Mouse (Mus musculus): ENCODE measurements around the gene Rhebl1. TPM values are rescaled to one million over a fixed set of nuclear protein-coding genes. Genes with fewer than 3 reads are reported as not detected.

Gene Rhebl1
- total and polyA plus RNA-seq, 3 experiments, result 10.1 to 16.6 TPM; not detected in 1

GRCm38 (mm10) chr15:98901530-98901929 is 7.2 kb upstream of the Rhebl1 start:
- H3K36me3 ChIP-seq (ENCODE audit: control insufficient read depth in 1 of 2, insufficient read depth in 2 of 2, low read length in 2 of 2), result no peaks in the 10 kb centered on the region
- peak; percentile 34 for DNase-seq (ENCODE audit: low read depth, low spot score)
- no peak overlapping the region for H3K27ac ChIP-seq (ENCODE audit: control insufficient read depth, low read depth, low read length)
- TF ChIP-seq UBTF (IDR thresholded peaks at IDR 0.05; ENCODE audit: borderline replicate concordance, insufficient read depth, low read depth, low read length), result no peak
- no peak for TF ChIP-seq NRF1 (IDR thresholded peaks at IDR 0.05; ENCODE audit: insufficient read depth, low read depth, low read length, poor library complexity, severe bottlenecking)
- peak; percentile 53 for TF ChIP-seq SMC3 (IDR thresholded peaks at IDR 0.05; ENCODE audit: low read depth, low read length)
- TF ChIP-seq RCOR1 (IDR thresholded peaks at IDR 0.05; ENCODE audit: low read depth, low read length), result no peak
- TF ChIP-seq POLR2AphosphoS5 (IDR thresholded peaks at IDR 0.05; ENCODE audit: borderline replicate concordance, low read depth, low read length), result no peak
- TF ChIP-seq NELFE (IDR thresholded peaks at IDR 0.05; ENCODE audit: low read depth, low read length), result no peak
- no peak for TF ChIP-seq ZMIZ1 (IDR thresholded peaks at IDR 0.05; ENCODE audit: low read depth, low read length)
- no peak for TF ChIP-seq SIN3A (IDR thresholded peaks at IDR 0.05; ENCODE audit: low read length)
- no peak for TF ChIP-seq KAT2A (conservative IDR thresholded peaks at IDR 0.05; ENCODE audit: low read depth, low read length)
- TF ChIP-seq MAZ (IDR thresholded peaks at IDR 0.05; ENCODE audit: low read depth, low read length), result no peak
- TF ChIP-seq JUND (IDR thresholded peaks at IDR 0.05; ENCODE audit: low read depth, low read length), result no peak
- no peak for TF ChIP-seq ELF1 (IDR thresholded peaks at IDR 0.05; ENCODE audit: low read depth, low read length)
- no peak for TF ChIP-seq ZNF384 (IDR thresholded peaks at IDR 0.05; ENCODE audit: low read depth, low read length)
- TF ChIP-seq CTCF (IDR thresholded peaks at IDR 0.05 in 2 of 3, conservative IDR thresholded peaks at IDR 0.05 in 1 of 3; ENCODE audit: control insufficient read depth in 1 of 3, insufficient read depth in 1 of 3, low read depth in 2 of 3, low read length in 3 of 3, poor library complexity in 1 of 3, severe bottlenecking in 1 of 3), result peak in 2 of 3 experiments; percentile 36 to 62; a peak in 4 of 6 replicates
- TF ChIP-seq USF2 (IDR thresholded peaks at IDR 0.05; ENCODE audit: borderline replicate concordance in 1 of 2, insufficient read depth in 1 of 2, low read depth in 1 of 2, low read length in 2 of 2), result no peak
- TF ChIP-seq MAX (IDR thresholded peaks at IDR 0.05; ENCODE audit: low read length), result no peak
- no peak for TF ChIP-seq E2F4 (IDR thresholded peaks at IDR 0.05; ENCODE audit: borderline replicate concordance, low read depth, low read length)
- TF ChIP-seq POLR2AphosphoS2 (IDR thresholded peaks at IDR 0.05; ENCODE audit: low read length), result no peak
- TF ChIP-seq MAFK (IDR thresholded peaks at IDR 0.05; ENCODE audit: borderline replicate concordance, low read depth, low read length), result no peak
- TF ChIP-seq GABPA (IDR thresholded peaks at IDR 0.05; ENCODE audit: low read depth, low read length), result no peak
- TF ChIP-seq CHD2 (IDR thresholded peaks at IDR 0.05; ENCODE audit: low read length), result no peak
- no peak for TF ChIP-seq POLR2A (IDR thresholded peaks at IDR 0.05; ENCODE audit: control insufficient read depth in 1 of 2, insufficient read depth in 1 of 2, low read depth in 1 of 2, low read length in 2 of 2, poor library complexity in 1 of 2)
- no peak for TF ChIP-seq ZKSCAN1 (IDR thresholded peaks at IDR 0.05; ENCODE audit: low read depth, low read length)
- no peak for TF ChIP-seq USF1 (IDR thresholded peaks at IDR 0.05; ENCODE audit: low read depth, low read length)
- TF ChIP-seq TCF12 (IDR thresholded peaks at IDR 0.05; ENCODE audit: low read depth, low read length), result no peak
- TF ChIP-seq GATA1 (IDR thresholded peaks at IDR 0.05; ENCODE audit: low read depth, low read length), result no peak
- TF ChIP-seq TBP (IDR thresholded peaks at IDR 0.05; ENCODE audit: low read depth, low read length), result no peak
- peak; percentile 29 for TF ChIP-seq RAD21 (IDR thresholded peaks at IDR 0.05; ENCODE audit: low read depth, low read length)
- TF ChIP-seq HCFC1 (IDR thresholded peaks at IDR 0.05; ENCODE audit: low read depth, low read length), result no peak
- TF ChIP-seq MYB (IDR thresholded peaks at IDR 0.05; ENCODE audit: low read depth, low read length), result no peak
- TF ChIP-seq ZC3H11A (IDR thresholded peaks at IDR 0.05; ENCODE audit: low read depth, low read length), result peak; percentile 43
- TF ChIP-seq MXI1 (IDR thresholded peaks at IDR 0.05; ENCODE audit: low read depth, low read length), result no peak
- TF ChIP-seq MEF2A (IDR thresholded peaks at IDR 0.05; ENCODE audit: extremely low read depth, insufficient replicate concordance, low read depth, low read length, poor library complexity, severe bottlenecking), result no peak
- TF ChIP-seq CHD1 (IDR thresholded peaks at IDR 0.05; ENCODE audit: low read depth, low read length), result no peak
- TF ChIP-seq BHLHE40 (IDR thresholded peaks at IDR 0.05; ENCODE audit: borderline replicate concordance, low read depth, low read length), result no peak
- peak; percentile 75; the same call in 1 of the 2 replicates for TF ChIP-seq MYC (IDR thresholded peaks at IDR 0.05; ENCODE audit: low read depth, low read length)
- TF ChIP-seq ETS1 (IDR thresholded peaks at IDR 0.05; ENCODE audit: low read depth, low read length), result no peak
- no peak for TF ChIP-seq TAL1 (IDR thresholded peaks at IDR 0.05; ENCODE audit: low read length)
- TF ChIP-seq EP300 (IDR thresholded peaks at IDR 0.05; ENCODE audit: low read depth in 1 of 2, low read length in 2 of 2), result no peak
- no peak overlapping the region for H3K9ac ChIP-seq (ENCODE audit: control insufficient read depth, low read depth, low read length, poor library complexity, severe bottlenecking)
- no peak overlapping the region for H3K4me3 ChIP-seq (ENCODE audit: control insufficient read depth in 1 of 2, insufficient read depth in 1 of 2, low read depth in 2 of 2, low read length in 2 of 2)
- no peaks in the 10 kb centered on the region for H3K4me1 ChIP-seq (ENCODE audit: control insufficient read depth in 1 of 2, insufficient read depth in 2 of 2, low read length in 2 of 2)
- no peaks in the 10 kb centered on the region for H3K9me3 ChIP-seq (replicated peaks; ENCODE audit: insufficient read depth, low read length)
- H3K27me3 ChIP-seq (ENCODE audit: control insufficient read depth in 1 of 2, insufficient read depth in 2 of 2, low read length in 2 of 2), result peaks cover 0 to 3% of the 10 kb centered on the region in 2 experiments; a peak in 2 of 4 replicates
- no peaks in the 10 kb centered on the region for H3K79me2 ChIP-seq (ENCODE audit: control insufficient read depth, insufficient read depth, low read length, poor library complexity)
